ENCODE assay signal across 10 mouse cellular contexts in the genomic region with DNA sequence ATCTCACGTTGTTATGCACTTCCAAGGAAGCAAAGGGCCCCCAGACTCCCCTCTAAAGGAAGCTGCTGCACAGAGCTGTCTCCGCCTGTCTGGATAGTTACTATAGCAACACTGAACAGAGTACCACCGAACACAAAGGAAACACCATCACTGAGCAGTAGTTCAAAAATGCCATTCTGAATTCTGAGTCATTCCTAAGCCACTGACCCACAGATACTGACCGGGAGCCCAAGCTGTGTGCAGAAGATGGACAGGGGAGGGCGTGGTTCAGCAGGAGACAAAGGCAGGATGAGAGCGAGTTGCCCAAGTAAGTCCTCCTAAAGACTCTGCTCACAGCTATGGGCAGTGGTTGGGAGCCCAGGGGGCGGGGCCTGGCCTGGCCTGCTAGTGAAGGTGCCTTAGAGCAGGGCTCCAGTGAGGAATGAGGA. TPM values are rescaled to one million over a fixed set of nuclear protein-coding genes. Genes with fewer than 3 reads are reported as not detected.
A peak's percentile ranks its signal among the peaks of the same experiment; 100 is the strongest.
DNase-seq lines count a peak whose midpoint lies in the region; ATAC-seq lines count a peak whose summit lies in the region.
"Had no signal": no experiment of that assay in that cellular context is flagged by ENCODE, and none has a peak within 500 bp of the region (broad histone marks: within the 10 kb centered on the region; RNA-seq: fewer than 3 reads in every experiment).

No protein-coding gene starts in this region.

- WGBS in heart, embryonic 10.5 days: 21% methylated on average over 7 of the region's 7 CpGs
- WGBS in midbrain, embryonic 10.5 days: 14% methylated on average over 7 of the region's 7 CpGs

- no peaks in the 10 kb centered on the region for H3K27me3 ChIP-seq in heart, embryonic 10.5 days (ENCODE audit: insufficient read depth, poor library complexity, severe bottlenecking)
- no peaks in the 10 kb centered on the region; the same call in 1 of the 2 replicates for H3K27me3 ChIP-seq in midbrain, embryonic 10.5 days (ENCODE audit: low read depth, poor library complexity, severe bottlenecking)
- H3K27me3 ChIP-seq: CH12.LX had no signal

- DNase-seq in heart, embryonic 10.5 days (ENCODE audit: low spot score): peak; percentile 84
- DNase-seq in heart, adult 9 months (ENCODE audit: low spot score in 2 of 2): no peak
- peak; percentile 84 for DNase-seq in Muller cell, postnatal 12 days (ENCODE audit: inconsistent ontology term)
- peak; percentile 11 for DNase-seq in heart, postnatal 4 days
- DNase-seq in midbrain, embryonic 10.5 days (ENCODE audit: low spot score): peak; percentile 79
- DNase-seq in right cerebral cortex, adult 18-20 months: no peak
- DNase-seq in gastrocnemius, postnatal 4 days (ENCODE audit: low spot score in 2 of 2): no peak

- no peak for ATAC-seq in frontal cortex, adult (ENCODE audit: low TSS enrichment)

- H3K9me3 ChIP-seq in heart, embryonic 10.5 days: no peaks in the 10 kb centered on the region
- H3K9me3 ChIP-seq in midbrain, embryonic 10.5 days (replicated peaks): no peaks in the 10 kb centered on the region

- H3K4me1 ChIP-seq in heart, embryonic 10.5 days: peaks cover 36% of the 10 kb centered on the region
- H3K4me1 ChIP-seq in midbrain, embryonic 10.5 days: peaks cover 55% of the 10 kb centered on the region

- H3K27ac ChIP-seq in heart, embryonic 10.5 days: peak overlapping the region; percentile 36; the same call in 1 of the 2 replicates
- H3K27ac ChIP-seq in midbrain, embryonic 10.5 days (replicated peaks): peak overlapping the region; percentile 89

- no peaks in the 10 kb centered on the region for H3K36me3 ChIP-seq in heart, embryonic 10.5 days
- H3K36me3 ChIP-seq in midbrain, embryonic 10.5 days: no peaks in the 10 kb centered on the region

- no peak overlapping the region for H3K4me3 ChIP-seq in heart, embryonic 10.5 days
- H3K4me3 ChIP-seq in midbrain, embryonic 10.5 days: peak overlapping the region; percentile 35
- H3K4me3 ChIP-seq: myocyte had no signal

RNA-seq across cellular contexts. Expression of gene Add2, which starts 23.6 kb away (rescaled TPM):
- polyA plus RNA-seq in heart, embryonic 10.5 days (2016; fragmentation: Nextera tagmentation; extraction: Ambion mirVana): 12.1 and 16.0 TPM in 2 replicates
- total RNA-seq in heart, postnatal 4 days (2021): 1 to 10 TPM; 2.3 to 3.3 TPM
- 43.3 and 81.8 TPM in 2 replicates for polyA plus RNA-seq in midbrain, embryonic 10.5 days (2016; fragmentation: Nextera tagmentation; extraction: Ambion mirVana)
- 1 to 10 TPM in 1 of 2 experiments, under 1 TPM in 1; 0.74 to 1.2 TPM for total RNA-seq in gastrocnemius, postnatal 4 days (2021)
- total RNA-seq: CH12.LX had no signal

RNA-seq across cellular contexts. Expression of gene Figla, which starts 36.1 kb away (rescaled TPM):
- not detected in 2 replicates for polyA plus RNA-seq in heart, embryonic 10.5 days (2016; fragmentation: Nextera tagmentation; extraction: Ambion mirVana)
- total RNA-seq in heart, postnatal 4 days (2021): not detected
- polyA plus RNA-seq in midbrain, embryonic 10.5 days (2016; fragmentation: Nextera tagmentation; extraction: Ambion mirVana): not detected in 2 replicates
- not detected for total RNA-seq in gastrocnemius, postnatal 4 days (2021)
- total RNA-seq: CH12.LX had no signal
- polyA plus RNA-seq: myocyte had no signal

Comparison
In these comparisons a context has a peak if more than half of its experiments do, and no peak if none do; other contexts are left out.
1. DNase-seq: peak in heart, embryonic 10.5 days (single experiment), Muller cell, postnatal 12 days (single experiment), heart, postnatal 4 days (single experiment) and midbrain, embryonic 10.5 days (single experiment); none in heart, adult 9 months (0 of 2), right cerebral cortex, adult 18-20 months (single experiment) and gastrocnemius, postnatal 4 days (0 of 2).